23 mouse cellular contexts compared by ENCODE assay signal in the genomic region with DNA sequence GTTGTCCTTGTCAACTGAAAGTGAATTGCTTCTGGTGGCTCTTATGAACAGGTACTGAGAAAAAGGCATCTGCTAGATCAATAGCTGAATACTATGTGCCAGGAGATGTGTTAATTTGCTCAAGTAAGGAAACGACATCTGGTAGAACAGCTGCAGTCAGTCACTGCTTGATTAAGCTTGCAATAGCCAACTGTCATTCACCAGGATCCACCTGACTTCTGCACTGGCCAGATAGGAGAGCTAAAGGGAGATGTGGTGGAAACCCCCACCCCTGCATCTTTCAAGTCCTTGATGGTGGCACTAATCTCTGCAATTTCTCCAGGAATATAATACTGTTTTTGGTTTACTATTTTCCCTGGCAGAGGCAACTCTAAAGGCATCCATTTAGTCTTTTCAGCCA. TPM values are rescaled to one million over a fixed set of nuclear protein-coding genes. Genes with fewer than 3 reads are reported as not detected.
DNase-seq lines count a peak whose midpoint lies in the region; ATAC-seq and TF ChIP-seq lines count a peak whose summit lies in the region.
"Had no signal": no experiment of that assay in that cellular context is flagged by ENCODE, and none has a peak within 500 bp of the region (broad histone marks: within the 10 kb centered on the region; RNA-seq: fewer than 3 reads in every experiment).

No protein-coding gene starts in this region.

- H3K27me3 ChIP-seq in liver, embryonic 14.5 days (ENCODE audit: control insufficient read depth, insufficient read depth, low read length): no peaks in the 10 kb centered on the region
- H3K27me3 ChIP-seq in forebrain, embryonic 15.5 days: no peaks in the 10 kb centered on the region
- H3K27me3 ChIP-seq: heart, embryonic 15.5 days; hindbrain, embryonic 15.5 days; limb, embryonic 15.5 days had no signal

- no peaks in the 10 kb centered on the region for H3K36me3 ChIP-seq in liver, embryonic 14.5 days (replicated peaks; ENCODE audit: control insufficient read depth, insufficient read depth, low read depth)
- no peaks in the 10 kb centered on the region for H3K36me3 ChIP-seq in forebrain, embryonic 15.5 days
- H3K36me3 ChIP-seq: heart, embryonic 15.5 days; hindbrain, embryonic 15.5 days; limb, embryonic 15.5 days had no signal

- no peaks in the 10 kb centered on the region for H3K9me3 ChIP-seq in liver, embryonic 14.5 days (ENCODE audit: control insufficient read depth, low read length)
- H3K9me3 ChIP-seq in forebrain, embryonic 15.5 days: no peaks in the 10 kb centered on the region
- H3K9me3 ChIP-seq: heart, embryonic 15.5 days; hindbrain, embryonic 15.5 days; limb, embryonic 15.5 days had no signal

- H3K4me2 ChIP-seq in liver, embryonic 14.5 days (ENCODE audit: low read depth): no peak overlapping the region
- no peak overlapping the region for H3K4me2 ChIP-seq in forebrain, embryonic 15.5 days (replicated peaks)
- H3K4me2 ChIP-seq: heart, embryonic 15.5 days; hindbrain, embryonic 15.5 days; limb, embryonic 15.5 days; midbrain, embryonic 11.5 days had no signal

- no peak for TF ChIP-seq CTCF in brain, embryonic 14.5 days (IDR thresholded peaks at IDR 0.05; ENCODE audit: borderline replicate concordance, extremely low read depth, insufficient read depth, insufficient read length)
- TF ChIP-seq CTCF in liver, embryonic 14.5 days (IDR thresholded peaks at IDR 0.05; ENCODE audit: low read depth): no peak

- H3K4me3 ChIP-seq in liver, embryonic 14.5 days (ENCODE audit: insufficient read depth in 1 of 2, low read depth in 2 of 2, low read length in 2 of 2): no peak overlapping the region
- no peak overlapping the region for H3K4me3 ChIP-seq in forebrain, embryonic 15.5 days
- H3K4me3 ChIP-seq: heart, embryonic 15.5 days; hindbrain, embryonic 15.5 days; limb, embryonic 15.5 days had no signal

- 9% methylated on average over 1 of the region's 1 CpGs for WGBS in liver, embryonic 14.5 days (ENCODE audit: insufficient replicate concordance)
- WGBS in forebrain, embryonic 15.5 days: 60% methylated on average over 1 of the region's 1 CpGs

- TF ChIP-seq EP300 in liver, embryonic 14.5 days (IDR thresholded peaks at IDR 0.05; ENCODE audit: low read depth): peak; percentile 96

- H3K4me1 ChIP-seq in liver, embryonic 14.5 days (replicated peaks; ENCODE audit: control insufficient read depth in 2 of 2, insufficient read depth in 2 of 2, low read length in 1 of 2): peaks cover 5 to 12% of the 10 kb centered on the region in 2 experiments; a peak in 3 of 4 replicates
- H3K4me1 ChIP-seq in forebrain, embryonic 15.5 days: no peaks in the 10 kb centered on the region
- H3K4me1 ChIP-seq: hindbrain, embryonic 15.5 days; limb, embryonic 15.5 days had no signal

- DNase-seq in brain, embryonic 14.5 days (ENCODE audit: low read depth): peak; percentile 4
- DNase-seq in liver, embryonic 14.5 days (ENCODE audit: low read depth in 3 of 3, low spot score in 3 of 3): peak; percentile 48 to 62 (median 55)
- DNase-seq in neural tube, embryonic 10.5 days (ENCODE audit: extremely low spot score, low spot score): no peak
- DNase-seq in lung, postnatal 36 days: no peak
- DNase-seq in adrenal gland, adult 18-20 months (ENCODE audit: low spot score in 2 of 2): no peak
- DNase-seq: adrenal gland, postnatal 36 days; cerebellum, adult 2 months; cerebellum, postnatal 25 days; gastrocnemius, postnatal 36 days; heart, postnatal 36 days; kidney, adult 9 months; kidney, postnatal 14 days; left cerebral cortex, postnatal 4 days; right cerebral cortex, postnatal 14 days; thymus, postnatal 14 days had no signal

- peak overlapping the region; percentile 37 for H3K27ac ChIP-seq in liver, embryonic 14.5 days
- no peak overlapping the region for H3K27ac ChIP-seq in forebrain, embryonic 15.5 days (replicated peaks)
- H3K27ac ChIP-seq: heart, embryonic 15.5 days; hindbrain, embryonic 15.5 days; limb, embryonic 15.5 days; macrophage had no signal

- ATAC-seq in erythroblast, adult 5-6 weeks (replicated peaks; ENCODE audit: low FRiP score, poor library complexity, severe bottlenecking): peak; percentile 79
- ATAC-seq in liver, embryonic 14.5 days (ENCODE audit: insufficient read depth): peak; percentile 77
- ATAC-seq in forebrain, embryonic 15.5 days (replicated peaks): no peak
- ATAC-seq: forebrain, embryonic 16.5 days had no signal

- TF ChIP-seq POLR2A in brain, embryonic 14.5 days (IDR thresholded peaks at IDR 0.05; ENCODE audit: borderline replicate concordance, extremely low read depth, insufficient read depth, insufficient read length, poor library complexity, severe bottlenecking): no peak

- H3K9ac ChIP-seq in liver, embryonic 14.5 days (replicated peaks): no peak overlapping the region
- H3K9ac ChIP-seq in forebrain, embryonic 15.5 days (replicated peaks): no peak overlapping the region
- H3K9ac ChIP-seq: heart, embryonic 15.5 days; hindbrain, embryonic 15.5 days; limb, embryonic 15.5 days had no signal

RNA-seq across cellular contexts. Expression of gene Psmb4, which starts 19.7 kb away (rescaled TPM):
- 353 and 477 TPM in 2 replicates for polyA plus RNA-seq in brain, embryonic 14.5 days (2012; rRNA removed)
- 108 and 126 TPM in 2 replicates for total RNA-seq in erythroblast, adult 5-6 weeks (2015; ENCODE audit: low replicate concordance)
- total RNA-seq in erythroblast, adult 5-6 weeks (2017; ENCODE audit: low replicate concordance): 40.0 and 52.2 TPM in 2 replicates
- 127 and 157 TPM in 2 replicates for polyA plus RNA-seq in liver, embryonic 14.5 days (2012; rRNA removed)
- 190 and 203 TPM in 2 replicates for polyA plus RNA-seq in liver, embryonic 14.5 days (2014; fragmentation: Nextera tagmentation; extraction: Ambion mirVana)
- 380 and 393 TPM in 2 replicates for polyA plus RNA-seq in forebrain, embryonic 15.5 days (2015; fragmentation: Nextera tagmentation; extraction: Ambion mirVana)
- 100 to 1,000 TPM; 276 to 293 TPM for total RNA-seq in adrenal gland, adult 18-20 months (2021)

RNA-seq across cellular contexts. Expression of gene Selenbp1, which starts 26.4 kb away (rescaled TPM):
- 9.7 and 10.6 TPM in 2 replicates for polyA plus RNA-seq in brain, embryonic 14.5 days (2012; rRNA removed)
- 20.3 and 45.0 TPM in 2 replicates for total RNA-seq in erythroblast, adult 5-6 weeks (2015; ENCODE audit: low replicate concordance)
- 35.3 and 41.0 TPM in 2 replicates for total RNA-seq in erythroblast, adult 5-6 weeks (2017; ENCODE audit: low replicate concordance)
- polyA plus RNA-seq in liver, embryonic 14.5 days (2012; rRNA removed): 43.5 and 44.8 TPM in 2 replicates
- 56.7 and 71.2 TPM in 2 replicates for polyA plus RNA-seq in liver, embryonic 14.5 days (2014; fragmentation: Nextera tagmentation; extraction: Ambion mirVana)
- polyA plus RNA-seq in forebrain, embryonic 15.5 days (2015; fragmentation: Nextera tagmentation; extraction: Ambion mirVana): 9.5 and 11.6 TPM in 2 replicates
- 10 to 100 TPM; 58.8 to 64.6 TPM for total RNA-seq in adrenal gland, adult 18-20 months (2021)

RNA-seq across cellular contexts. Expression of gene Rfx5, which starts 47.4 kb away (rescaled TPM):
- 26.1 and 29.6 TPM in 2 replicates for polyA plus RNA-seq in brain, embryonic 14.5 days (2012; rRNA removed)
- total RNA-seq in erythroblast, adult 5-6 weeks (2015; ENCODE audit: low replicate concordance): 3.3 and 4.2 TPM in 2 replicates
- 2.2 and 5.9 TPM in 2 replicates for total RNA-seq in erythroblast, adult 5-6 weeks (2017; ENCODE audit: low replicate concordance)
- polyA plus RNA-seq in liver, embryonic 14.5 days (2012; rRNA removed): 2.3 TPM in 2 replicates
- 0.88 and 1.5 TPM in 2 replicates for polyA plus RNA-seq in liver, embryonic 14.5 days (2014; fragmentation: Nextera tagmentation; extraction: Ambion mirVana)
- 5.4 and 6.0 TPM in 2 replicates for polyA plus RNA-seq in forebrain, embryonic 15.5 days (2015; fragmentation: Nextera tagmentation; extraction: Ambion mirVana)
- 10 to 100 TPM; 13.4 to 20.4 TPM for total RNA-seq in adrenal gland, adult 18-20 months (2021)

Comparison
In these comparisons a context has a peak if more than half of its experiments do, and no peak if none do; other contexts are left out.
1. DNase-seq: peak in brain, embryonic 14.5 days (single experiment) and liver, embryonic 14.5 days (3 of 3); none in neural tube, embryonic 10.5 days (single experiment), lung, postnatal 36 days (single experiment) and adrenal gland, adult 18-20 months (0 of 2).